Mouse (Mus musculus): ENCODE data around the gene Zfp322a. TPM values are rescaled to one million over a fixed set of nuclear protein-coding genes. Genes with fewer than 3 reads are reported as not detected.
"Not testable (repeated sequence)": the region's sequence is repeated elsewhere in the genome, so short reads cannot be mapped to it uniquely, and the experiment has no call there.

Gene Zfp322a
- polyA plus RNA-seq, 1 experiment from 2014 or later, result 67.5 TPM

- Histone ChIP-seq H3K4me2 (replicated peaks) (peak overlapping the region; percentile 63), H3K9me3 (no peaks in the 10 kb centered on the region), H3K27me3 (peaks cover 34% of the 10 kb centered on the region), H3K4me1 (no peaks in the 10 kb centered on the region), H3K9ac (no peak overlapping the region), H3K4me3 (peak overlapping the region; percentile 41), H3K36me3 (no peaks in the 10 kb centered on the region), H3K27ac (no peak overlapping the region)
- WGBS, result 2% methylated on average over 11 of the region's 11 CpGs
- no peak for ATAC-seq (ENCODE audit: insufficient number of reproducible peaks, insufficient read depth, low FRiP score, low TSS enrichment)
Measured at GRCm38 (mm10) chr13:23310036-23310435, 59.0 kb downstream of the Zfp322a start.

GRCm38 (mm10) chr13:23309495-23310011 is 59.5 kb downstream of the Zfp322a start:
- Histone ChIP-seq H3K27me3 (peaks cover 32% of the 10 kb centered on the region), H3K4me1 (no peaks in the 10 kb centered on the region), H3K9ac (no peak overlapping the region; the same call in 1 of the 2 replicates), H3K4me2 (replicated peaks) (peak overlapping the region; percentile 63), H3K4me3 (peak overlapping the region; percentile 41), H3K36me3 (no peaks in the 10 kb centered on the region), H3K27ac (no peak overlapping the region), H3K9me3 (no peaks in the 10 kb centered on the region)
- ATAC-seq (ENCODE audit: insufficient number of reproducible peaks, insufficient read depth, low FRiP score, low TSS enrichment), result no peak
- under 1% methylated on average over 28 of the region's 28 CpGs for WGBS

- Histone ChIP-seq H3K4me2 (replicated peaks) (peak overlapping the region; percentile 63; the same call in 1 of the 2 replicates), H3K27me3 (peaks cover 26% of the 10 kb centered on the region), H3K4me3 (peak overlapping the region; percentile 41)
- H3K9me3 ChIP-seq; H3K9ac ChIP-seq; H3K27ac ChIP-seq; ATAC-seq (ENCODE audit: insufficient number of reproducible peaks, insufficient read depth, low FRiP score, low TSS enrichment); H3K36me3 ChIP-seq; H3K4me1 ChIP-seq: not testable (repeated sequence)
- 2% methylated on average over 18 of the region's 18 CpGs for WGBS
Measured at GRCm38 (mm10) chr13:23308639-23309307, 60.2 kb downstream of the Zfp322a start.

- Histone ChIP-seq H3K27ac (no peak overlapping the region), H3K9me3 (no peaks in the 10 kb centered on the region), H3K36me3 (no peaks in the 10 kb centered on the region), H3K4me2 (replicated peaks) (peak overlapping the region; percentile 42), H3K27me3 (peaks cover 22% of the 10 kb centered on the region), H3K4me1 (no peaks in the 10 kb centered on the region), H3K9ac (no peak overlapping the region), H3K4me3 (peak overlapping the region; percentile 30)
- ATAC-seq (ENCODE audit: insufficient number of reproducible peaks, insufficient read depth, low FRiP score, low TSS enrichment), result no peak
- WGBS, result 1% methylated on average over 24 of the region's 24 CpGs
Measured at GRCm38 (mm10) chr13:23307069-23307814, 61.8 kb downstream of the Zfp322a start.

- H3K9me3 ChIP-seq, result no peaks in the 10 kb centered on the region
- H3K9ac ChIP-seq, result no peak overlapping the region
- H3K36me3 ChIP-seq, result no peaks in the 10 kb centered on the region
- ATAC-seq (ENCODE audit: insufficient number of reproducible peaks, insufficient read depth, low FRiP score, low TSS enrichment), result no peak
- H3K4me3 ChIP-seq, result peak overlapping the region; percentile 30
- H3K4me2 ChIP-seq (replicated peaks), result peak overlapping the region; percentile 42
- WGBS, result 10% methylated on average over 10 of the region's 10 CpGs
- H3K27me3 ChIP-seq, result peaks cover 21% of the 10 kb centered on the region
- H3K4me1 ChIP-seq, result no peaks in the 10 kb centered on the region
- H3K27ac ChIP-seq, result no peak overlapping the region
Measured at GRCm38 (mm10) chr13:23306707-23307068, 62.3 kb downstream of the Zfp322a start.

Other genes starting within 250 kb of the Zfp322a start
- gene Vmn1r218, start 236.1 kb downstream of the Zfp322a start, polyA plus RNA-seq (2016; fragmentation: Nextera tagmentation; extraction: Ambion mirVana), result not detected in 2 replicates
- gene Vmn1r219, start 209.9 kb downstream of the Zfp322a start, polyA plus RNA-seq (2016; fragmentation: Nextera tagmentation; extraction: Ambion mirVana), result 0.03 and 0.04 TPM in 2 replicates
- not detected in 2 replicates for gene Vmn1r220, start 181.2 kb downstream of the Zfp322a start, polyA plus RNA-seq (2016; fragmentation: Nextera tagmentation; extraction: Ambion mirVana)
- gene Vmn1r221, start 155.1 kb downstream of the Zfp322a start, polyA plus RNA-seq (2016; fragmentation: Nextera tagmentation; extraction: Ambion mirVana), result not detected in 2 replicates
- not detected in 2 replicates for gene Vmn1r222, start 133.3 kb downstream of the Zfp322a start, polyA plus RNA-seq (2016; fragmentation: Nextera tagmentation; extraction: Ambion mirVana)
- not detected in 2 replicates for gene Vmn1r223, start 122.1 kb downstream of the Zfp322a start, polyA plus RNA-seq (2016; fragmentation: Nextera tagmentation; extraction: Ambion mirVana)
- 12.9 and 13.9 TPM in 2 replicates for gene Abt1, start 54.7 kb upstream of the Zfp322a start, polyA plus RNA-seq (2016; fragmentation: Nextera tagmentation; extraction: Ambion mirVana)
- gene Btn1a1, start 96.7 kb upstream of the Zfp322a start, polyA plus RNA-seq (2016; fragmentation: Nextera tagmentation; extraction: Ambion mirVana), result 0.10 and 0.20 TPM in 2 replicates
- gene Btn2a2, start 119.6 kb upstream of the Zfp322a start, polyA plus RNA-seq (2016; fragmentation: Nextera tagmentation; extraction: Ambion mirVana), result 1.6 TPM in 2 replicates
- 6.2 and 6.8 TPM in 2 replicates for gene Hist1h4h, start 161.8 kb upstream of the Zfp322a start, polyA plus RNA-seq (2016; fragmentation: Nextera tagmentation; extraction: Ambion mirVana)
- 10.7 and 15.5 TPM in 2 replicates for gene Hist1h2af, start 164.7 kb upstream of the Zfp322a start, polyA plus RNA-seq (2016; fragmentation: Nextera tagmentation; extraction: Ambion mirVana)
- gene Hist1h3g, start 166.2 kb upstream of the Zfp322a start, polyA plus RNA-seq (2016; fragmentation: Nextera tagmentation; extraction: Ambion mirVana), result 7.8 and 11.8 TPM in 2 replicates
- 1.3 and 1.5 TPM in 2 replicates for gene Hist1h2bh, start 174.2 kb upstream of the Zfp322a start, polyA plus RNA-seq (2016; fragmentation: Nextera tagmentation; extraction: Ambion mirVana)
- gene Hist1h3f, start 174.8 kb upstream of the Zfp322a start, polyA plus RNA-seq (2016; fragmentation: Nextera tagmentation; extraction: Ambion mirVana), result 1.3 and 2.3 TPM in 2 replicates
- 2.1 and 2.4 TPM in 2 replicates for gene Hist1h4f, start 182.4 kb upstream of the Zfp322a start, polyA plus RNA-seq (2016; fragmentation: Nextera tagmentation; extraction: Ambion mirVana)
- gene Hist1h1d, start 184.1 kb upstream of the Zfp322a start, polyA plus RNA-seq (2016; fragmentation: Nextera tagmentation; extraction: Ambion mirVana), result 0.64 and 0.75 TPM in 2 replicates
- 9.5 and 9.6 TPM in 2 replicates for gene Hist1h3e, start 193.2 kb upstream of the Zfp322a start, polyA plus RNA-seq (2016; fragmentation: Nextera tagmentation; extraction: Ambion mirVana)
- 139 and 153 TPM in 2 replicates for gene Hist1h2ae, start 202.0 kb upstream of the Zfp322a start, polyA plus RNA-seq (2016; fragmentation: Nextera tagmentation; extraction: Ambion mirVana)
- gene Hist1h2bg, start 202.2 kb upstream of the Zfp322a start, polyA plus RNA-seq (2016; fragmentation: Nextera tagmentation; extraction: Ambion mirVana), result 11.4 and 15.7 TPM in 2 replicates
- gene Hist1h2bf, start 205.0 kb upstream of the Zfp322a start, polyA plus RNA-seq (2016; fragmentation: Nextera tagmentation; extraction: Ambion mirVana), result 10.7 and 11.9 TPM in 2 replicates
- gene Hist1h2ad, start 205.2 kb upstream of the Zfp322a start, polyA plus RNA-seq (2016; fragmentation: Nextera tagmentation; extraction: Ambion mirVana), result 2.0 and 3.6 TPM in 2 replicates
- 5.5 and 7.0 TPM in 2 replicates for gene Hist1h3d, start 206.6 kb upstream of the Zfp322a start, polyA plus RNA-seq (2016; fragmentation: Nextera tagmentation; extraction: Ambion mirVana)
- 123 and 126 TPM in 2 replicates for gene Hist1h4d, start 212.4 kb upstream of the Zfp322a start, polyA plus RNA-seq (2016; fragmentation: Nextera tagmentation; extraction: Ambion mirVana)